Mouse (Mus musculus) CD4-positive, CD25-positive, alpha-beta regulatory T cell, adult 4 months (primary cell): ENCODE results near the gene D330045A20Rik. TPM values are rescaled to one million over a fixed set of nuclear protein-coding genes. Genes with fewer than 3 reads are reported as not detected.
"Not testable (repeated sequence)": the region's sequence is repeated elsewhere in the genome, so short reads cannot be mapped to it uniquely, and the experiment has no call there.

Source experiments
- ATAC-seq: one replicate; pipeline ENCODE4 v1.8.0; 2017
- polyA plus RNA-seq, 2 experiments: library from polyadenylated mRNA; unstranded; fragments of 100-300 nt; shearing (Covaris generic); gene quantifications; one replicate each; pipeline ENCODE4 v1.2.1; 2017

D330045A20Rik gene
- polyA plus RNA-seq, result not detected

DNA sequence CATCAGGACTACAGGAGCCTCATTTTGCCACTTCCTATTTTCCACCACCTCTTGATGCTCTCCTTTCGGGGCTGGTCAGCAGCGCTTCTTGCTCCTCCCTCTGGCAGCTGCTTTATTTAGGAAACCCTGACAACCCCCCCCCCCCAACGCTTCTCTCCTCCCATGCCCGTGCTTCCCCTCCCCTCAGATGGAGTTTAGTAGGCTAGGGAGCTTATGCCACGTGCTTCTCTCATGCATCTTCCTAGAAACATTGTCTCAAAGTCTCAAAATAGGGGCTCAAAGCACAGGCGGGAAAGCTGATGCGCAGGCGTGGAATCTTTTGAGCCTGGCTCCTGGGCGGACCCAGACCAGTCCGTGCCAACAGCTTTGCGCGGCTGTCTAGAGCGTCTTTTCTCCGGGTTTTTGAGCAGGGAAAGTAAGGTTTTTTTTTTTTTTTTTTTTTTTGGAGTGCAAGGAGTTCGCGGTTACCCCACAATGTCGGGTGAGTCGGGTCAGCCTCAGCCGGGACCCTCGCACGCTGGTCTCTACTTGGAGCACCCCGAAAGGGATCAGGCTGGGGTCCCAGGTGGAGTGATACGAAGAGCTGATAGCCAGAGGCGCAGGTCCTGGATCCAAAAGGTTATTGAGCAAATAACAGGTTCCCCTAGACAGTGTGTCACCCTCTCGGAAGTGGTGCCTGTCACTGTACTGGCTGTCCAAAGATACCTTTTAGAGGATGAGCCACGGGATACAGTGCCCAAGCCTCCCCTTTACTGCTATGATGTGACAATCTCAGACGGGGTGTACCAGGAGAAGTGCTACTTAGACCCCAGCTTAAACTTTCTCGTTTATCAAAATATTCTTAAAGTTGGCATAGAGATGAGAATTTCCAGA, at the start of gene D330045A20Rik:
Gene D330045A20Rik, plus strand, starts transcription at position 346 of the 873 bp plus-strand sequence.
- ATAC-seq, result no peak

DNA sequence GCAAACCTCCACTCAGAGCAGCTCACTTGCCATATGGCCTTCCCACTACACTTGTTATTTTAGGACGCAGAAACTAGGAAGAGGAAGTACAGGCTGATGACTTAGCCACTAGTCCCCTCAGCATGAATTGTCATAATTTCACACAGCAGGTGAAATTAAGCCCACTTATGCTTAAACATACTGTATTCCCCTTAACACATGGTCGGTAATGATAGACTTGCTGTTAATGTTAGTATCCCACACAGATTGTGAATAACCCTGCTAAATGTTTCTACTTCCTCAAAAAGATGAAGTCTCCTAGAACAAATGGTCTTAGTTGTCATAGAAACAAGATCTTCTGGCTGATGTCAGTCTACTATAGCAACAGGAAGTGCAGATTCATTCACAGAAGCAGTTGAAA, 47.6 kb upstream of the D330045A20Rik start:
- no peak for ATAC-seq

DNA sequence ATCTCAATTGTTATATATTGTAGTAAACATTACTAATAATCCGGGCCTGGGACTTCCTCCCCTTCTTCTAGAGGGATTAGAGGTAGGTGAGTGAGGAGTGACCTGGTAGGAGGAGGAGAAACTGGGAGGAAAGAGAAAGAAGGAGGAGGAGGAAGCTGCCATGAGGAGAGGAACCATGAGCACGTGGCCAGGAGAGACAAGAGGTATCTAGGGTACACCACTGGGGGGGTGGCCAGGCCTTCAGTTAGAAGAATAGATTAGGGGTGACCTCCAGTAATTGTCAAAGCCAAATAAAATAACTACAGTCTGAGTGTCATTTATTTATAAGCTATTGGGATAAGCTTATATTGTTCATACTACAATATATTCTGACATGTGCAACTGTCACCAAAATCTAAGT, 45.0 kb upstream of the D330045A20Rik start:
- ATAC-seq, result no peak

GRCm38 (mm10) chrX:139441057-139441456, 39.1 kb upstream of the D330045A20Rik start:
- not testable (repeated sequence) for ATAC-seq

DNA sequence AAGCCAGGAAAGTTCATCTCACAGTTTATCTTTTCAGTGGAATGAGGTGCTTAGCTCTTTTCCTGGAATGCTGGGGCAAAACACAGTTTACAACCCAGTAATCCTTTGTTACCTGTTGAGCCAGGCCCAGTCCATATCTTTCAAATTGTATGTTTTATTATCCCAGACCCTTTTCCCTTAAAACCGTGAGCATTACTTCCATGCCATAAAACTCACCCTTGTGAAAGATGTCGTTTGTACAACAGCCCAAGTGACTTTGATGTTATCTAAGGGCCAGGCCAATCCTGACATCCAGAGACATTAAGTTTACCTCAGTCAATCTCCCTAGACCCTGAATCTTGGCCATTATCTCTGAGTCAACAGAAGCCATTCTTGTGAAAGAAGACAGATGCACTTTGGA, 23.4 kb upstream of the D330045A20Rik start:
- no peak for ATAC-seq

DNA sequence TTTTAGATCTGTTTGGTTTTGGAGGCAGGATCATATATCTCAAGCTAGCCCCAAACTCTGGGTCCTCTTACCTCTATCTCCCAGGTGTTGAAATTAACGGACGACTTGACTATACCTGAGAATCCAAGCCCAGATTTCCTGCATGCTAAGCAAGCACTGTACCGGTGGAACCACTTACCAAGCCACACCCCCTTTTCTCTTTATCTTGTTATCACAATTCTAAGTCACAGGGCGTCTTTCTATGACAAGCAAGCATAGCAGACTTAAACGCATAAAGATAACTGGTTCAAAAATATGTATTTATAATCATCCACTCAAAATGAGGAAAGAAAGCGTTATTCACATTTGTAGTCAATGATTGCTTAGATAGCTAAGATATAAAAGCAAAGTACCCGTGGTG, 1.9 kb downstream of the D330045A20Rik start:
- ATAC-seq, result no peak

GRCm38 (mm10) chrX:139484974-139485373, 4.8 kb downstream of the D330045A20Rik start:
- ATAC-seq, result no peak

- no peak for ATAC-seq
Observed at GRCm38 (mm10) chrX:139516156-139516555, 36.0 kb downstream of the D330045A20Rik start.

DNA sequence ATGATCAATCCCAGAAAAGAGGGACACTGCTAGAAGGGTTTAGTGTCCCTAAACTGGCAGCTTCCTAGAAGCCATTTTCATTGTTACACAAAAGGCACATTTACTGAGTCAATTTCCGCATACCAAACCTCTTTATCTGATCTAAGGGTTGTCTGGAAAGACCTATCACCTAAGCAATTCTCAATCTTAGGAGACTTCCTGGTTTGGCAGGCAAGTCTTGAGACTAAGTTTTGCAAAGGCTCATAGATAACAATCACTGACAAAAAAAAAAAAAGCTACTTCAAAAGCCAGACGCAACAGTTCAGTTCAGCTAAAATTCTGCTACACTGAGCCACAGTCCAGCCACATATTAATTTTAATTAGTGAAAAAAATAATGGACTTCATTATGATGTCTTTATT, 39.1 kb downstream of the D330045A20Rik start:
- ATAC-seq, result no peak

GRCm38 (mm10) chrX:139524303-139525091, 44.3 kb downstream of the D330045A20Rik start:
- ATAC-seq, result no peak

DNA sequence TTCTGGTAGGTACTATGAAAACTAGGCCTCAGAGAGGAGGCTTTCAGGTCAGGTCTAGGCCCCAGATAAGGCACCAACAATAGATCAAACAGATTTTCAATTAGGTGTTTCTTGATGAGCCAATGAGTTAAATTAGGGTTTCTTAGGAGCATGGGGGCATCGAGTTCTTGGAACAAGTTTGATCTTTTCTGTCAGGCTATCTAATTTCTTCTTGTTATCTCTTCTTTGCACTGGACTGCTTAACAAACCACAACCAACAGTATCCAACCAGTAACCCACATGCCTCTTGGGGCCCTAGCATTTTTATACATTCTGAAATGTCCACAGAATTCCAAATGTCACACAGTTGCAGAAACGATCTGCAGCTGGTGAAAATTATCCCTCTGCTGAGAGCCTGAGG, 45.6 kb downstream of the D330045A20Rik start:
- no peak for ATAC-seq

DNA sequence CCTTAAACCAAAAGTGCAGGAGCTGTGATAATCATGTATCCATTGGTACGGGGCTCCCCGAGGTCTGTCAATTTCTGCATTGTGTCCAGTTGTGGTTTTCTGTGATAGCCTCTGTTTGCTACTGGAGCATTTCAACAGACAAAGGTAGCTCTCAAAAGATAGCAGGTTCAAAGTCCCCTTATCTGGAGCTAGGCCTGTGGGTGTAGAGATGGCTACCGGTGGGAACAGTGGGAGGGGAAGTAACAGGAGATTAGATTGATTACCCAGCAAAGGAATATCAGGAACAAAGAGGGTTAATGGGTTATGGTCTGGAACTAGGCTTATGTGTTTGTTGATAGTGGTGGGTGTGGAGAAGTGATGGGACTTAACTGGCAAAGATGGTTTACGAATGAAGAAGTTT, 46.8 kb downstream of the D330045A20Rik start:
- ATAC-seq, result no peak

GRCm38 (mm10) chrX:139529678-139530077, 49.5 kb downstream of the D330045A20Rik start:
- no peak for ATAC-seq

GRCm38 (mm10) chrX:139532293-139532692, 52.1 kb downstream of the D330045A20Rik start:
- no peak for ATAC-seq

GRCm38 (mm10) chrX:139537641-139538397, 57.7 kb downstream of the D330045A20Rik start:
- ATAC-seq, result no peak

DNA sequence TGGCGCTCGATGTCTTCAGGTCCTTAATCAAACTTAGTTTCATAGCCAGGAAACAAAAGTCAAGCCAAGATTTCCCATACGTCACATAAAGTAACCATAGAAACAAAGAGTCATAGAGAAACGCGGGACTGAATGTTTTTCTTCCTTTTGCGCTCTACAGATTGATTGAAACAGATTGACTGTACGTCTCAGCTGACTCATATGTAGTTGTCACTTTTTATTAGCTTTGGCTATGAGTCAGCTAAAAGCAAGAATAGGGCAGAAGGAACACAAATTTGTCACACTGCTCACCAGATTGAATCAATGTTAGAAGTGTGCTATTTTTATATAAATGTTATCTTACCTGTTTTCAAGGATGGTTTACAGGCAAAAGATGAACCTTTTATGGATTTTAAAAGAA, 63.6 kb downstream of the D330045A20Rik start:
- no peak for ATAC-seq

DNA sequence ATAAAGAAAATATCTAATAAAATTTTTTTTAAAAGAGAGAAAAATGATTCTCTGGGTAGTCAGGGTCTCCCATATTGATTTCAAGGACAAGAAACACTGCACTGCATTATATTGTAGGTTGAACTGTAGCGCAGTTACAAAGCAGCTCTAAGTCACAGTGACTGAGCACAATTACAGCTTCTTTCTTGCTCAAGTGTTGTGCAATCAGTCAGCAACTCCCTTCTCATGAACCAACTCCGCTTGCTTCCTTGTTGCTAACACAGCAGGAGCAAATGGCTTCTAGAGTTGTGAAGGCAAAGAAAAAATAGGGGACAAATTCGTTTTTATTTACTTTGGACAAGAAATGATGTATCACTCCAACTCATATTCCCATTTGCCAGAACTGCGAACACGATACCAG, 70.3 kb downstream of the D330045A20Rik start:
- ATAC-seq, result no peak

DNA sequence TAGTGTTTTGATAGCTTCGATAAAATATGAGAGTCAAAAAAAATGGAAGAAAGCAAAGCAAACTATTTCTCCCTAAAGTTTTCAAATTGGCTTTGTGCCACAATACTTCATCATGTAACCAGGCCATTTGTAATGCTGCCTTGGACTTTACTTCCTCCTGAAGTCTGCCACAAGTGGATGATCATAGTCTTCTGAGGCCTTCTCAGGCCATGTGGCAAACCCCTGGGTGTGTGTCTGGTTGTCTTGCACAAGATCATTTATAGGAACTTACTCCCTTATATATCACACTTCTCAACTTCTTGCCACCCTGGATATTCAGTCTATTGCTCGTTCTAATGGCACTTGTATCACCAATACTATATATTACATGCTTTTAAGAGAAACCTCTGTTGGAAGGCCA, 71.9 kb downstream of the D330045A20Rik start:
- ATAC-seq, result no peak

DNA sequence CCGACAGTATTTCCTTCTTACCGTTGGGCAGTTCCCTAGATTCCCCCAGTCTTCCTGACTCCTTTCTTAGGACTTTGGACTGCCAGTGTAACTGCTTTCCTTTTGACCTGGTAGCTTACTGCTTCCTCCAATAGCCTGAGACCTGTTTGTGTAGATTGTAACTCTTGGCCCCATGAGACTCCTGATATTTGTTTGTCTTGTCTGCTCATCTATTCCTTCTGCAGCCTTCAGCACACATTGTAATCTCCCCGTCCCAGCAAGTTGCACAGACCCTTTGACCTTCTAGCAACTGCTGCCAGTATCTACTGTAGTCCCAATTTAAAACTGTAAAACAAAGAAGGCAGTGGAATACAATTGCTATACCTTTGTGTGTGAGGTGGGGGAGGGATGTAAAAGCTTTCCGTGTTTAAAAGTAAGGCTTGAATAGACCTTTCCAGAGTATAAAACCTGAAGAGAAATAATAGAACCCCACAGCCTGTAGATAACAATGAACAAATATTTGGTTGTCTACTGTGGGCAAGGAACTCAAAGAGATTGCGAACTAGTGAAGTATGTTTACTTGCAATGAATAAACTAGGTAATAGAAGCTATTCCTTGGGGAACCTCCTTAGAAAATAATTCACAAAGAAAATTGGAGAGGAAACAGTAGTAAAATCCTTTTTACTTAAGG, 82.2 kb downstream of the D330045A20Rik start:
- ATAC-seq, result no peak

- no peak for ATAC-seq
Observed at GRCm38 (mm10) chrX:139562925-139563461, 82.8 kb downstream of the D330045A20Rik start, which contains the start of gene Rnf128. Gene Rnf128 (plus strand): TSS chrX:139563316.

DNA sequence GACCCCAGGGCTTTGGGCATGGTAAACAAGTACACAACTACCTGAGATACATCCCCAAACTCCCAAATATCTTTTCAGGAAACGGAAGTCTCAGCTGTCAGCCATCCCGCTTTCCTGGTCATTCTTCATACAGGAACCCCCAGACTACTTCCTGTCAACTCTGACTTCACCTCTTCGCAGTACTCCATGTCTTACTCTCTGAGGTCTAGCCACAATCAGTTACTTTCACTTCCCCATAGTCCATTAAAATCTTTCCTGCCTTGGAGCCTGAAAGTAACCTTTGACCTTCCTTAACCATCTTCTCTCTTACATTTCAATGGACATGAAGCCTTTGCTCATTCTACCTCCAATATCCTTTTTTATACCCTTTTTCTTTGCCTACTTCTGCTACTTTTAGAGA, 89.9 kb downstream of the D330045A20Rik start:
- no peak for ATAC-seq
